Mouse (Mus musculus): ENCODE results near the gene Aldh2. TPM values are rescaled to one million over a fixed set of nuclear protein-coding genes. Genes with fewer than 3 reads are reported as not detected.

The Aldh2 gene
- total and polyA plus RNA-seq, 2 experiments from 2014 or later: 101 to 126 TPM

DNA sequence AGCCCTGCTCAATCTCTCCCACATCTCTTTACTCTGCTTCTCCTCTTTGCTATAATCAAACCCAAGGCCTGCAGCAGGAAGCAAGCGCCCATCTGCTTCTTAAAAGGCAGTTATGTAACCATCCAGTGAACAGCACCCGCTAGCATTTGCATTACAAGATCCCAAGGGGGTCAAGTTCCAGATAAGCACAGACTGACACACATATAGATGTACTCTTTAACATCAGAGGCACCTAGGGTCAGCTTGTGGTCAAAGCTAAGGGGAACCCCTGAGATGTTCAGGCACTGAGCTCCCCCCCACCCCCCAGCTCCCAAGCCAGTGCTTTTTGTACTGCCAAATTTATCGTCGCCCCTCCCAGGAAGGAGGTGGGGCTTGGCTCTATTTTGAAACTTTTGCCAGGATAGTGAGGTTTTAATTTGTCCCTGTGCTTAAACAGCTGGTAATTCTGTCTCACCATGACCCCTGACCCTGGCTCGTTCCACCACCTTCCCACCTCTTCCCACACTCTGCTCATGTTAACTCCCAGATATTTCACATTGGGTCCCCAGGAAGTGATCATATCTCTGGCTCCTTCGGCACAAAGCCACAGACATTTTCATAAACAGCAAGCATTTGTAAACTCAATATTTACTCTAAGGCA lies 7.1 kb downstream of the Aldh2 start:
- H3K9me3 ChIP-seq (replicated peaks; ENCODE audit: control insufficient read depth, low read length): no peaks in the 10 kb centered on the region
- no peak overlapping the region for H3K4me3 ChIP-seq (ENCODE audit: low read depth, low read length)
- peaks cover 10% of the 10 kb centered on the region; the same call in 1 of the 2 replicates for H3K4me1 ChIP-seq (ENCODE audit: control insufficient read depth, insufficient read depth)
- H3K27ac ChIP-seq (ENCODE audit: low read depth): no peak overlapping the region
- no peak for DNase-seq (ENCODE audit: low spot score)
- WGBS: 49% methylated on average over 6 of the region's 6 CpGs
- TF ChIP-seq CTCF (IDR thresholded peaks at IDR 0.05; ENCODE audit: low read depth): no peak
- TF ChIP-seq EP300 (IDR thresholded peaks at IDR 0.05; ENCODE audit: low read depth): no peak
- H3K27me3 ChIP-seq (ENCODE audit: control insufficient read depth, insufficient read depth, low read length): no peaks in the 10 kb centered on the region; the same call in 1 of the 2 replicates
- no peak for ATAC-seq (ENCODE audit: insufficient read depth, low read depth)
- no peak overlapping the region for H3K9ac ChIP-seq (replicated peaks; ENCODE audit: low read depth, low read length)
- H3K36me3 ChIP-seq (replicated peaks; ENCODE audit: control insufficient read depth, insufficient read depth, low read length): no peaks in the 10 kb centered on the region
- peak overlapping the region; percentile 27; the same call in 1 of the 2 replicates for H3K4me2 ChIP-seq (ENCODE audit: low read depth, low read length)

- no peaks in the 10 kb centered on the region for H3K9me3 ChIP-seq (replicated peaks; ENCODE audit: control insufficient read depth, low read length)
- no peak overlapping the region for H3K4me2 ChIP-seq (ENCODE audit: low read depth, low read length)
- no peak overlapping the region for H3K27ac ChIP-seq (ENCODE audit: low read depth)
- WGBS: 82% methylated on average over 5 of the region's 5 CpGs
- ATAC-seq (ENCODE audit: insufficient read depth, low read depth) (no peak), DNase-seq (ENCODE audit: low spot score) (no peak)
- no peak overlapping the region for H3K9ac ChIP-seq (replicated peaks; ENCODE audit: low read depth, low read length)
- no peaks in the 10 kb centered on the region for H3K36me3 ChIP-seq (replicated peaks; ENCODE audit: control insufficient read depth, insufficient read depth, low read length)
- no peak overlapping the region for H3K4me3 ChIP-seq (ENCODE audit: low read depth, low read length)
- H3K27me3 ChIP-seq (ENCODE audit: control insufficient read depth, insufficient read depth, low read length): no peaks in the 10 kb centered on the region
- no peak for TF ChIP-seq EP300 (IDR thresholded peaks at IDR 0.05; ENCODE audit: low read depth)
- no peak for TF ChIP-seq CTCF (IDR thresholded peaks at IDR 0.05; ENCODE audit: low read depth)
- peaks cover 10% of the 10 kb centered on the region; the same call in 1 of the 2 replicates for H3K4me1 ChIP-seq (ENCODE audit: control insufficient read depth, insufficient read depth)
Observed at GRCm38 (mm10) chr5:121585699-121586098, 7.9 kb downstream of the Aldh2 start.

- Histone ChIP-seq H3K9ac (replicated peaks; ENCODE audit: low read depth, low read length) (no peak overlapping the region), H3K9me3 (replicated peaks; ENCODE audit: control insufficient read depth, low read length) (no peaks in the 10 kb centered on the region), H3K27ac (ENCODE audit: low read depth) (no peak overlapping the region), H3K4me3 (ENCODE audit: low read depth, low read length) (no peak overlapping the region), H3K27me3 (ENCODE audit: control insufficient read depth, insufficient read depth, low read length) (no peaks in the 10 kb centered on the region), H3K36me3 (replicated peaks; ENCODE audit: control insufficient read depth, insufficient read depth, low read length) (0 out of 2 replicates have a peak, but pooled peaks cover 5% of the 10 kb centered on the region), H3K4me2 (ENCODE audit: low read depth, low read length) (no peak overlapping the region), H3K4me1 (ENCODE audit: control insufficient read depth, insufficient read depth) (peaks cover 10% of the 10 kb centered on the region; the same call in 1 of the 2 replicates)
- WGBS: 92% methylated on average over 10 of the region's 10 CpGs
- ATAC-seq (ENCODE audit: insufficient read depth, low read depth): no peak
- no peak for DNase-seq (ENCODE audit: low spot score)
- no peak for TF ChIP-seq EP300 (IDR thresholded peaks at IDR 0.05; ENCODE audit: low read depth)
- no peak for TF ChIP-seq CTCF (IDR thresholded peaks at IDR 0.05; ENCODE audit: low read depth)
Observed at GRCm38 (mm10) chr5:121585005-121585404, 8.6 kb downstream of the Aldh2 start.

DNA sequence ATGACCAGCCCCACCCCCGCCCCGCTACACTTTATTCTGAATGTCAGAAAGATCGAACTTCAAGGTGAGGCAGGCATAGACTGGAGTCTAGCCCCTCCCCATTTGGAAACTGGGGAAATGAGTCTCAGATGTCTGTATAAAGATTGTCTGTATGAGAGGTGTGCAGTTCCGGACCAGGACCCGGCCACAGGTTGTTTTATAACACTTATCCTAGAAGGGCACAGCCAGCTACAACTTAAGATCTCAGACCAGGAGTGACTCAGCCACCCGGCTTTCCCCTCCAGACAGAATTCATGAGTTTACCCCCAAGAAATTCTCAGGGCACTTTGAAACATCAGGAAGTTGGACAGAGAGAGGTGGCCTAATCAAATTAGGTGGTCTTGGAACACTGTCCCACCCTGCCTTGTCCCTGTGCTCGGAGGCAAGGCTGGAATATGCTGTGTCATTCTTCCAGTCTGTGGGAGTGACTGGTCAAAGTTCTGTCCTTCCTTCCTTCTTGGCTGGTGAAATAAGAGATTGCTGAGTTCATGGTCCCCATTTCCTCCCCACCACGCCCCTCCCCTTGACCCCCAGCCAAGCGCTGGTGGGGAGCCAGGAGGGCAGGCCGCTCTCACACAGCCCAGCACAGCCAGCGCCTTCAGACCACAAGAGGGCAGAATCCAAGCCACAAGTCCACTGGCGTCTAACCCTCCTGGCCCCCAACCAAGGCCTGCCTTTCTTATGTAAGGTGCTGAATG lies 9.7 kb downstream of the Aldh2 start:
- Histone ChIP-seq H3K9ac (replicated peaks; ENCODE audit: low read depth, low read length) (no peak overlapping the region), H3K27me3 (ENCODE audit: control insufficient read depth, insufficient read depth, low read length) (no peaks in the 10 kb centered on the region), H3K36me3 (replicated peaks; ENCODE audit: control insufficient read depth, insufficient read depth, low read length) (peaks cover 13% of the 10 kb centered on the region; the same call in 1 of the 2 replicates), H3K27ac (ENCODE audit: low read depth) (peak overlapping the region; percentile 10; the same call in 1 of the 2 replicates), H3K4me2 (ENCODE audit: low read depth, low read length) (no peak overlapping the region), H3K9me3 (replicated peaks; ENCODE audit: control insufficient read depth, low read length) (no peaks in the 10 kb centered on the region), H3K4me1 (ENCODE audit: control insufficient read depth, insufficient read depth) (peaks cover 10% of the 10 kb centered on the region; the same call in 1 of the 2 replicates), H3K4me3 (ENCODE audit: low read depth, low read length) (no peak overlapping the region)
- DNase-seq (ENCODE audit: low spot score): peak; percentile 82
- peak; percentile 87 for ATAC-seq (ENCODE audit: insufficient read depth, low read depth)
- WGBS: 50% methylated on average over 12 of the region's 12 CpGs
- TF ChIP-seq EP300 (IDR thresholded peaks at IDR 0.05; ENCODE audit: low read depth) (no peak), CTCF (IDR thresholded peaks at IDR 0.05; ENCODE audit: low read depth) (peak; percentile 81)

DNA sequence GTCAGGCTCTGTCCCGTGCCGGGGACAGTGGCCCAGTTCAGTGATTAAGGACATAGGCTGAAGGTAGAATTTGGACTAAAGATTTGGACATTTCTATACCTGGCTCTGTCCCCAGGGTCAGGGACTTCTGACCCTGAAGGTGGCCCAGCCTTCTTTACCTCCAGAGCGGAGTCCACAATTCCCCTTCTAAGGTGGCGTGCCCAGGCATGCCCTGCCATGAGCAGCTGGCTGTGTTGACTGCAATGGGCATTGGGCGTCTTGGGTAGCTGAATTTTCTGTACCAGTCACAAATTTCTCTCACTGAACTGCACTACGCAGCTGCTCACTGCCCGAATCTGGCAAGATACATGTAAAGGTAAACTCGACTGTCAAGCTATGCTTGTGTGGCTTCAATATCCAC lies 11.7 kb downstream of the Aldh2 start:
- no peak overlapping the region for H3K4me3 ChIP-seq (ENCODE audit: low read depth, low read length)
- H3K4me1 ChIP-seq (ENCODE audit: control insufficient read depth, insufficient read depth): peaks cover 10% of the 10 kb centered on the region; the same call in 1 of the 2 replicates
- no peaks in the 10 kb centered on the region for H3K9me3 ChIP-seq (replicated peaks; ENCODE audit: control insufficient read depth, low read length)
- no peak overlapping the region for H3K9ac ChIP-seq (replicated peaks; ENCODE audit: low read depth, low read length)
- ATAC-seq (ENCODE audit: insufficient read depth, low read depth): no peak
- 88% methylated on average over 8 of the region's 8 CpGs for WGBS
- H3K36me3 ChIP-seq (replicated peaks; ENCODE audit: control insufficient read depth, insufficient read depth, low read length): peaks cover 15% of the 10 kb centered on the region; the same call in 1 of the 2 replicates
- no peak for DNase-seq (ENCODE audit: low spot score)
- no peaks in the 10 kb centered on the region for H3K27me3 ChIP-seq (ENCODE audit: control insufficient read depth, insufficient read depth, low read length)
- TF ChIP-seq EP300 (IDR thresholded peaks at IDR 0.05; ENCODE audit: low read depth): no peak
- no peak for TF ChIP-seq CTCF (IDR thresholded peaks at IDR 0.05; ENCODE audit: low read depth)
- no peak overlapping the region for H3K4me2 ChIP-seq (ENCODE audit: low read depth, low read length)
- no peak overlapping the region for H3K27ac ChIP-seq (ENCODE audit: low read depth)

All from heart, postnatal 0 days (tissue).